1 mouse cellular context compared by ENCODE assay signal in genomic region chr9:110148598-110148997, GRCm38 (mm10).
TF ChIP-seq lines count a peak whose summit lies in the region.

No protein-coding gene starts in this region.

TF ChIP-seq in MEL, 35 proteins besides CTCF, POLR2A, EP300 and RAD21 (continued from another document):
- TF ChIP-seq GATA1 (IDR thresholded peaks at IDR 0.05; ENCODE audit: low read depth, low read length): 0 out of 2 replicates have a peak, but pooled peaks have one; percentile 18
